Mouse (Mus musculus): ENCODE measurements at regions not wholly inside any gene's neighbourhood (a gene's known extent, or its start where the extent isn't known, plus 50 kb on each side); places are given as distances from the start of the nearest gene placed in this dataset.

GRCm38 (mm10) chr12:70629371-70629770, 176.5 kb downstream of the Tmx1 start:
- DNase-seq (ENCODE audit: low spot score in 2 of 2) = no peak

GRCm38 (mm10) chr12:70631281-70631680, 178.4 kb downstream of the Tmx1 start:
- no peak for DNase-seq (ENCODE audit: low spot score in 2 of 2)

GRCm38 (mm10) chr12:70633194-70633593, 180.3 kb downstream of the Tmx1 start:
- DNase-seq (ENCODE audit: low spot score in 2 of 2) = no peak

GRCm38 (mm10) chr12:70633622-70634365, 180.9 kb downstream of the Tmx1 start:
- no peak for DNase-seq (ENCODE audit: low spot score in 2 of 2)

- no peak for DNase-seq (ENCODE audit: low spot score in 2 of 2)
These were observed 183.1 kb downstream of the Tmx1 start for GRCm38 (mm10) chr12:70635997-70636396.

GRCm38 (mm10) chr12:70640186-70640585, 185.1 kb upstream of the Frmd6 start:
- DNase-seq (ENCODE audit: low spot score in 2 of 2) = no peak

GRCm38 (mm10) chr12:70644910-70645309, 180.4 kb upstream of the Frmd6 start:
- no peak for DNase-seq (ENCODE audit: low spot score in 2 of 2)

- DNase-seq (ENCODE audit: low spot score in 2 of 2) = no peak
These were observed 179.9 kb upstream of the Frmd6 start for GRCm38 (mm10) chr12:70645407-70645806.

GRCm38 (mm10) chr12:70647516-70647915, 177.8 kb upstream of the Frmd6 start:
- no peak for DNase-seq (ENCODE audit: low spot score in 2 of 2)

- no peak for DNase-seq (ENCODE audit: low spot score in 2 of 2)
These were observed 177.0 kb upstream of the Frmd6 start for GRCm38 (mm10) chr12:70648179-70648811.

- DNase-seq (ENCODE audit: low spot score in 2 of 2) = no peak
These were observed 176.5 kb upstream of the Frmd6 start for GRCm38 (mm10) chr12:70648812-70649188.

- DNase-seq (ENCODE audit: low spot score in 2 of 2) = no peak
These were observed 175.6 kb upstream of the Frmd6 start for GRCm38 (mm10) chr12:70649691-70650090.

- no peak for DNase-seq (ENCODE audit: low spot score in 2 of 2)
These were observed 174.8 kb upstream of the Frmd6 start for GRCm38 (mm10) chr12:70650470-70650869.

- DNase-seq (ENCODE audit: low spot score in 2 of 2) = no peak
These were observed 172.6 kb upstream of the Frmd6 start for GRCm38 (mm10) chr12:70652751-70653150.

GRCm38 (mm10) chr12:70653971-70654370, 171.3 kb upstream of the Frmd6 start:
- DNase-seq (ENCODE audit: low spot score in 2 of 2) = no peak

- no peak for DNase-seq (ENCODE audit: low spot score in 2 of 2)
These were observed 170.8 kb upstream of the Frmd6 start for GRCm38 (mm10) chr12:70654546-70654945.

- DNase-seq (ENCODE audit: low spot score in 2 of 2) = no peak
These were observed 169.9 kb upstream of the Frmd6 start for GRCm38 (mm10) chr12:70655411-70655811.

- no peak for DNase-seq (ENCODE audit: low spot score in 2 of 2)
These were observed 169.3 kb upstream of the Frmd6 start for GRCm38 (mm10) chr12:70655900-70656544.

GRCm38 (mm10) chr12:70656805-70657492, 168.4 kb upstream of the Frmd6 start:
- no peak for DNase-seq (ENCODE audit: low spot score in 2 of 2)

- no peak for DNase-seq (ENCODE audit: low spot score in 2 of 2)
These were observed 167.9 kb upstream of the Frmd6 start for GRCm38 (mm10) chr12:70657493-70657810.

- DNase-seq (ENCODE audit: low spot score in 2 of 2) = no peak
These were observed 167.2 kb upstream of the Frmd6 start for GRCm38 (mm10) chr12:70658106-70658505.

- no peak for DNase-seq (ENCODE audit: low spot score in 2 of 2)
These were observed 164.9 kb upstream of the Frmd6 start for GRCm38 (mm10) chr12:70660388-70660787.

Measured in spleen, postnatal 36 days (tissue).